ENCODE assay signal across 27 mouse cellular contexts in genomic region chr11:107538994-107539393, GRCm38 (mm10). TPM values are rescaled to one million over a fixed set of nuclear protein-coding genes. Genes with fewer than 3 reads are reported as not detected.
DNase-seq lines count a peak whose midpoint lies in the region; ATAC-seq and TF ChIP-seq lines count a peak whose summit lies in the region.
"Had no signal": no experiment of that assay in that cellular context is flagged by ENCODE, and none has a peak within 500 bp of the region (broad histone marks: within the 10 kb centered on the region; RNA-seq: fewer than 3 reads in every experiment).

No protein-coding gene starts in this region.

- WGBS in intestine, embryonic 15.5 days, result 86% methylated on average over 4 of the region's 4 CpGs
- WGBS in midbrain, postnatal 0 days, result 94% methylated on average over 4 of the region's 4 CpGs
- 93% methylated on average over 4 of the region's 4 CpGs for WGBS in embryonic facial prominence, embryonic 10.5 days

- no peaks in the 10 kb centered on the region for H3K4me1 ChIP-seq in intestine, embryonic 15.5 days (replicated peaks)
- H3K4me1 ChIP-seq in midbrain, postnatal 0 days (ENCODE audit: insufficient read depth, low read length), result no peaks in the 10 kb centered on the region
- H3K4me1 ChIP-seq in embryonic facial prominence, embryonic 10.5 days, result no peaks in the 10 kb centered on the region
- H3K4me1 ChIP-seq: forebrain, embryonic 12.5 days had no signal

- no peak overlapping the region for H3K27ac ChIP-seq in intestine, embryonic 15.5 days
- H3K27ac ChIP-seq in midbrain, postnatal 0 days (ENCODE audit: low read depth, low read length), result no peak overlapping the region
- H3K27ac ChIP-seq in embryonic facial prominence, embryonic 10.5 days (replicated peaks), result no peak overlapping the region
- H3K27ac ChIP-seq: forebrain, embryonic 12.5 days; heart, adult 2 months; left cerebral cortex, adult 2 months had no signal

- no peak for TF ChIP-seq CTCF in midbrain, postnatal 0 days (IDR thresholded peaks at IDR 0.05)

- DNase-seq in thymus, postnatal 0 days (ENCODE audit: low spot score), result peak; percentile 15
- no peak for DNase-seq in thymus, postnatal 14 days
- DNase-seq in T-cell, adult 2 months (ENCODE audit: low spot score), result peak; percentile 16
- DNase-seq in spleen, postnatal 4 days (ENCODE audit: low spot score in 2 of 2), result no peak
- DNase-seq in midbrain, postnatal 0 days (ENCODE audit: low spot score), result no peak
- DNase-seq in embryonic facial prominence, embryonic 10.5 days (ENCODE audit: low spot score), result no peak
- no peak for DNase-seq in cerebellum, postnatal 10 days
- DNase-seq: adrenal gland, postnatal 14 days; B cell, adult 2 months; cerebellum, adult 11 months; cerebellum, postnatal 25 days; gastrocnemius, postnatal 10 days; heart, adult 2 months; heart, postnatal 36 days; kidney, adult 9 months; kidney, postnatal 25 days; left cerebral cortex, postnatal 4 days; liver; lung, postnatal 14 days; midbrain, embryonic 14.5 days; retina, postnatal 1 day had no signal

- H3K27me3 ChIP-seq in intestine, embryonic 15.5 days (replicated peaks), result no peaks in the 10 kb centered on the region
- H3K27me3 ChIP-seq in midbrain, postnatal 0 days (ENCODE audit: insufficient read depth, low read length), result no peaks in the 10 kb centered on the region
- no peaks in the 10 kb centered on the region for H3K27me3 ChIP-seq in embryonic facial prominence, embryonic 10.5 days (replicated peaks; ENCODE audit: low read depth, poor library complexity, severe bottlenecking)
- H3K27me3 ChIP-seq: forebrain, embryonic 12.5 days; megakaryocyte, embryonic 14.5 days had no signal

- H3K9me3 ChIP-seq in intestine, embryonic 15.5 days, result no peaks in the 10 kb centered on the region
- no peaks in the 10 kb centered on the region for H3K9me3 ChIP-seq in midbrain, postnatal 0 days (ENCODE audit: low read length)
- H3K9me3 ChIP-seq in embryonic facial prominence, embryonic 10.5 days, result no peaks in the 10 kb centered on the region
- H3K9me3 ChIP-seq: forebrain, embryonic 12.5 days had no signal

- no peak overlapping the region for H3K4me3 ChIP-seq in intestine, embryonic 15.5 days (replicated peaks)
- H3K4me3 ChIP-seq in midbrain, postnatal 0 days (ENCODE audit: low read depth, low read length), result no peak overlapping the region
- no peak overlapping the region for H3K4me3 ChIP-seq in embryonic facial prominence, embryonic 10.5 days
- H3K4me3 ChIP-seq: forebrain, embryonic 12.5 days; heart, adult 2 months; left cerebral cortex, adult 2 months; megakaryocyte, embryonic 14.5 days; myocyte had no signal

- H3K9ac ChIP-seq in intestine, embryonic 15.5 days, result no peak overlapping the region
- H3K9ac ChIP-seq in midbrain, postnatal 0 days (replicated peaks; ENCODE audit: low read length, poor library complexity, severe bottlenecking), result no peak overlapping the region
- H3K9ac ChIP-seq: forebrain, embryonic 12.5 days had no signal

- H3K36me3 ChIP-seq in intestine, embryonic 15.5 days, result no peaks in the 10 kb centered on the region
- H3K36me3 ChIP-seq in midbrain, postnatal 0 days (ENCODE audit: insufficient read depth, low read length), result no peaks in the 10 kb centered on the region
- H3K36me3 ChIP-seq in embryonic facial prominence, embryonic 10.5 days (replicated peaks), result no peaks in the 10 kb centered on the region
- H3K36me3 ChIP-seq: forebrain, embryonic 12.5 days had no signal

- no peak overlapping the region for H3K4me2 ChIP-seq in intestine, embryonic 15.5 days (replicated peaks)
- no peak overlapping the region for H3K4me2 ChIP-seq in midbrain, postnatal 0 days (ENCODE audit: low read depth, low read length, poor library complexity, severe bottlenecking)
- H3K4me2 ChIP-seq: forebrain, embryonic 12.5 days had no signal

- ATAC-seq in intestine, embryonic 15.5 days, result peak; percentile 39; the same call in 1 of the 2 replicates
- ATAC-seq in midbrain, postnatal 0 days (ENCODE audit: low FRiP score), result no peak
- ATAC-seq: hindbrain, embryonic 16.5 days had no signal

RNA-seq across cellular contexts. Expression of gene Helz, which starts 8.7 kb away (rescaled TPM):
- 20.5 and 24.1 TPM in 2 replicates for polyA plus RNA-seq in thymus, postnatal 0 days (2015; fragmentation: Nextera tagmentation; extraction: Ambion mirVana)
- 16.0 and 17.0 TPM in 2 replicates for polyA plus RNA-seq in intestine, embryonic 15.5 days (2015; fragmentation: Nextera tagmentation; extraction: Ambion mirVana)
- 15.9 and 20.4 TPM in 2 replicates for total RNA-seq in midbrain, postnatal 0 days (2014; rRNA removed)
- polyA plus RNA-seq in midbrain, postnatal 0 days (2015; fragmentation: Nextera tagmentation; extraction: Ambion mirVana), result 8.4 and 8.9 TPM in 2 replicates
- 24.1 and 26.6 TPM in 2 replicates for polyA plus RNA-seq in embryonic facial prominence, embryonic 10.5 days (2016; fragmentation: Nextera tagmentation; extraction: Ambion mirVana)

RNA-seq across cellular contexts. Expression of gene Psmd12, which starts 59.7 kb away (rescaled TPM):
- polyA plus RNA-seq in thymus, postnatal 0 days (2015; fragmentation: Nextera tagmentation; extraction: Ambion mirVana), result 184 and 190 TPM in 2 replicates
- polyA plus RNA-seq in intestine, embryonic 15.5 days (2015; fragmentation: Nextera tagmentation; extraction: Ambion mirVana), result 158 and 168 TPM in 2 replicates
- total RNA-seq in midbrain, postnatal 0 days (2014; rRNA removed), result 39.6 and 49.4 TPM in 2 replicates
- polyA plus RNA-seq in midbrain, postnatal 0 days (2015; fragmentation: Nextera tagmentation; extraction: Ambion mirVana), result 150 and 156 TPM in 2 replicates
- 221 and 225 TPM in 2 replicates for polyA plus RNA-seq in embryonic facial prominence, embryonic 10.5 days (2016; fragmentation: Nextera tagmentation; extraction: Ambion mirVana)

Comparison
In these comparisons a context has a peak if more than half of its experiments do, and no peak if none do; other contexts are left out.
1. DNase-seq: peak in thymus, postnatal 0 days (single experiment) and T-cell, adult 2 months (single experiment); none in thymus, postnatal 14 days (single experiment), spleen, postnatal 4 days (0 of 2), midbrain, postnatal 0 days (single experiment), embryonic facial prominence, embryonic 10.5 days (single experiment) and cerebellum, postnatal 10 days (0 of 2).